Mouse (Mus musculus): Measurements from ENCODE around the gene Parp16. TPM values are rescaled to one million over a fixed set of nuclear protein-coding genes. Genes with fewer than 3 reads are reported as not detected.

Gene Parp16
- polyA plus RNA-seq (2015; fragmentation: Nextera tagmentation; extraction: Ambion mirVana), result 6.4 and 8.9 TPM in 2 replicates

DNA sequence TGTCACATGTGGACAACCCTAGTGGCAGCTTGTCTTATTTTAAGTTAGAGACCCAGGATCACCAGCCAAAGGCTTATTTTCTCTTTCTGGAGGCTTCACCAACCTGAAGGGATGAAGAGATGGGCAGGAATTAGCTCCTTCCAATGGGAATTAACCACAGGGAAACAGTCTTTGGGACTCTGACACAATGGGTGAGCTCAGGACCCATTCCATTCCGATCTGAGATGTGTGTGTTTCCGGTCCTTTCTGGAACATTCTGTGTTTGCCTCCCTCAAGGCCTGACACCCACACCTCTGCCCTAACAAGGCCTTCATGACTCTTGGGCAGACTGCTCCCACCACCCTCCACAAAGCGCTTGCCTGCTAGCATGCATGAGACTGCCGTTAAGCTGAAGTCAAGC lies at the start of gene Parp16:
TSS of gene Parp16 (plus strand) at position 301 of the 400 bp plus-strand sequence.
- ATAC-seq (ENCODE audit: low FRiP score), result no peak
- no peak within 1 kb of the TSS for H3K4me3 ChIP-seq (replicated peaks)
- no peaks in the 10 kb centered on the region for H3K9me3 ChIP-seq (replicated peaks)
- H3K36me3 ChIP-seq, result no peaks in the 10 kb centered on the region
- peak within 1 kb of the TSS; percentile 84 for H3K27ac ChIP-seq (replicated peaks)
- H3K4me1 ChIP-seq, result peaks cover 32% of the 10 kb centered on the region
- WGBS, result 85% methylated on average over 4 of the region's 4 CpGs
- H3K9ac ChIP-seq (replicated peaks), result 0 out of 2 replicates have a peak within 1 kb of the TSS, but pooled peaks have one; percentile 26
- H3K4me2 ChIP-seq, result peak within 1 kb of the TSS; percentile 17; the same call in 1 of the 2 replicates
- no peaks in the 10 kb centered on the region for H3K27me3 ChIP-seq (replicated peaks)

GRCm38 (mm10) chr9:65146001-65146400 lies 49.2 kb upstream of the Parp16 start:
- no peak overlapping the region for H3K4me3 ChIP-seq (replicated peaks)
- peaks cover 45% of the 10 kb centered on the region for H3K4me1 ChIP-seq
- no peaks in the 10 kb centered on the region for H3K9me3 ChIP-seq (replicated peaks)
- ATAC-seq (ENCODE audit: low FRiP score), result no peak
- no peak overlapping the region for H3K9ac ChIP-seq (replicated peaks)
- WGBS, result 34% methylated on average over 5 of the region's 5 CpGs
- H3K4me2 ChIP-seq, result no peak overlapping the region
- H3K27me3 ChIP-seq (replicated peaks), result no peaks in the 10 kb centered on the region
- H3K36me3 ChIP-seq, result peaks cover 22% of the 10 kb centered on the region
- peak overlapping the region; percentile 0; the same call in 1 of the 2 replicates for H3K27ac ChIP-seq (replicated peaks)

- no peak overlapping the region for H3K9ac ChIP-seq (replicated peaks)
- H3K4me3 ChIP-seq (replicated peaks), result no peak overlapping the region
- no peaks in the 10 kb centered on the region for H3K9me3 ChIP-seq (replicated peaks)
- WGBS, result 88% methylated on average over 7 of the region's 7 CpGs
- peaks cover 41% of the 10 kb centered on the region for H3K4me1 ChIP-seq
- no peak overlapping the region for H3K4me2 ChIP-seq
- H3K27ac ChIP-seq (replicated peaks), result no peak overlapping the region
- H3K36me3 ChIP-seq, result peaks cover 22% of the 10 kb centered on the region
- no peaks in the 10 kb centered on the region for H3K27me3 ChIP-seq (replicated peaks)
- no peak for ATAC-seq (ENCODE audit: low FRiP score)
These were observed 46.6 kb upstream of the Parp16 start for GRCm38 (mm10) chr9:65148507-65148906.

DNA sequence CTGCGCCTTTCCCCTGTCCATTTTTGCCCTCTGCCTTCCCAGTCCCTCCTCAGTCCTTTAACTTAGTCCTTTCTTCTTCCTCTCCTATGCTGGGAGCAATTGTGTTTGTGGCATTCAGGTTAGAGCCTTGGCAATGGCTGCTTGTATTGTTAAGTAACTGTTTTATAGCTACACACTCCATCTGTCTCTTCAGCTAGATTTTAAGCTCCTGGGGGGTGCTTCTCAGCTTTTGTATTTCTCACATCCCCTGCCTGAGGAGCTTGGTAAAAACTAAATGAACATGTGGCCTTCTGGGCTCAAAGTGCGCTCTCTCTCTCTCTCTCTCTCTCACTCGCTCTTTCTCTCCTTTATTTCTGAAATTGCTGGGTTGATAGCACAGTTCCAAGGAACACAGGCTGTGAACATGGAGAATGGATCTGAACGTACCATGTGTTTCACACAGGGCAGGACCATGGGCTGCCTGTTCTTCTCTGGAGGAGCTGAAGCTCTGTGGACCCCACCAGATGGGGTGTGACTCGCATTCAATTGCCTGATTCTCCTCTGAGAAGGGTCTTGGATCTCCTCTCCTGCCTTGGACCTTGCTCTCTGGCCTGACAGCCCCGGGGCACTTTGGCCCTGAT lies 42.3 kb upstream of the Parp16 start:
- 0 out of 2 replicates have a peak, but pooled peaks have one; percentile 11 for ATAC-seq (ENCODE audit: low FRiP score)
- Histone ChIP-seq H3K27me3 (replicated peaks) (no peaks in the 10 kb centered on the region), H3K4me2 (no peak overlapping the region), H3K27ac (replicated peaks) (peak overlapping the region; percentile 61), H3K4me1 (peaks cover 52% of the 10 kb centered on the region), H3K9me3 (replicated peaks) (no peaks in the 10 kb centered on the region), H3K9ac (replicated peaks) (peak overlapping the region; percentile 20; the same call in 1 of the 2 replicates), H3K36me3 (peaks cover 15% of the 10 kb centered on the region; the same call in 1 of the 2 replicates), H3K4me3 (replicated peaks) (no peak overlapping the region)
- 20% methylated on average over 6 of the region's 6 CpGs for WGBS

DNA sequence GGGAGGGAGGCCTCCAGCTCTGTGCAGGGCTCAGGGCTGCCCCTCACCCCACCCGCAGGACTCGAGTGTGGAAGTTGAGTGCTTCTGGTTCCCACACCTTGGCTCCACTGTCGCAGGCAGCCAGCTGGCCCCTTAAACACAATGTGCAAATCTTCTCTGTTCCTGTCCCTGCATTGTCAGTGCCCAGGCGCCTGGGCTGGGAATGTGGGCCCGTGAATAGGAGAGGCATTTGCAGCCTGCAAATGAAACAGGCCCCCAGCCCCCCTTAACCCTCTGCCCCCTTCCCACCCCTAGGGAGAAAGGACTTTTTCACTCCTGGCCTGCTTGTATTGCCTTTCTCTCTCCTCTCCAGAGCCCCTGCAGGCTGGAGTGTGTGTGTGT lies 41.8 kb upstream of the Parp16 start:
- H3K4me2 ChIP-seq, result no peak overlapping the region
- peak overlapping the region; percentile 61 for H3K27ac ChIP-seq (replicated peaks)
- peak overlapping the region; percentile 20; the same call in 1 of the 2 replicates for H3K9ac ChIP-seq (replicated peaks)
- H3K4me3 ChIP-seq (replicated peaks), result no peak overlapping the region
- H3K4me1 ChIP-seq, result peaks cover 50% of the 10 kb centered on the region
- WGBS, result 12% methylated on average over 5 of the region's 5 CpGs
- peak; percentile 48 for ATAC-seq (ENCODE audit: low FRiP score)
- H3K36me3 ChIP-seq, result peaks cover 11% of the 10 kb centered on the region; the same call in 1 of the 2 replicates
- H3K9me3 ChIP-seq (replicated peaks), result no peaks in the 10 kb centered on the region
- H3K27me3 ChIP-seq (replicated peaks), result no peaks in the 10 kb centered on the region

- ATAC-seq (ENCODE audit: low FRiP score), result no peak
- Histone ChIP-seq H3K4me3 (replicated peaks) (no peak overlapping the region), H3K27me3 (replicated peaks) (no peaks in the 10 kb centered on the region), H3K27ac (replicated peaks) (no peak overlapping the region), H3K4me1 (peaks cover 53% of the 10 kb centered on the region), H3K9ac (replicated peaks) (no peak overlapping the region), H3K36me3 (peaks cover 3% of the 10 kb centered on the region; the same call in 1 of the 2 replicates), H3K4me2 (no peak overlapping the region), H3K9me3 (replicated peaks) (no peaks in the 10 kb centered on the region)
- WGBS, result 69% methylated on average over 9 of the region's 9 CpGs
These were observed 40.3 kb upstream of the Parp16 start for GRCm38 (mm10) chr9:65154692-65155455.

GRCm38 (mm10) chr9:65156604-65157003 lies 38.5 kb upstream of the Parp16 start:
- WGBS, result 3% methylated on average over 8 of the region's 8 CpGs
- peak; percentile 37; the same call in 1 of the 2 replicates for ATAC-seq (ENCODE audit: low FRiP score)
- peak overlapping the region; percentile 23 for H3K4me2 ChIP-seq
- no peak overlapping the region for H3K4me3 ChIP-seq (replicated peaks)
- H3K9me3 ChIP-seq (replicated peaks), result no peaks in the 10 kb centered on the region
- H3K36me3 ChIP-seq, result no peaks in the 10 kb centered on the region
- H3K27me3 ChIP-seq (replicated peaks), result no peaks in the 10 kb centered on the region
- H3K4me1 ChIP-seq, result peaks cover 65% of the 10 kb centered on the region
- H3K27ac ChIP-seq (replicated peaks), result peak overlapping the region; percentile 45; the same call in 1 of the 2 replicates
- no peak overlapping the region for H3K9ac ChIP-seq (replicated peaks)

DNA sequence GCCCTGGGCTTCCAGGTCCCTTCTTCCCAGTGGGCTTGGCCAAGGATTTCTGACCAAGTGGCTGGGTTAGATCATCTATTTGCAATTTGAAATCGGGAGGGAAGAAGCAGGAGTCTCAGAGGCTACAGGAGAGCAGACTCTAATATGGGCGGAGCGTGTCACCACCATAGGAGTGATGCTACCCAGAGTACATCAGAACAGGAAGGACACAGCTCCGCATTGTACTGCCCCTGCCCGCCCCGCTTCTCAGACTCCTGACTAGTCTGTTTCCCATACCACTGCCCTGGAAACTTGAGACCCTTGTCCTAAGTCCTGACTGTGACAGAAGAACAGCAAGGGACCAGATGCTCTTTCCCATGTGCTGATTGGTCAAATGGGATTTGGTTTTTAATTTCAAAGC lies 37.5 kb upstream of the Parp16 start:
- no peak overlapping the region for H3K4me2 ChIP-seq
- no peaks in the 10 kb centered on the region for H3K9me3 ChIP-seq (replicated peaks)
- 61% methylated on average over 6 of the region's 6 CpGs for WGBS
- no peak overlapping the region for H3K4me3 ChIP-seq (replicated peaks)
- no peak overlapping the region for H3K9ac ChIP-seq (replicated peaks)
- no peaks in the 10 kb centered on the region for H3K27me3 ChIP-seq (replicated peaks)
- peaks cover 72% of the 10 kb centered on the region for H3K4me1 ChIP-seq
- ATAC-seq (ENCODE audit: low FRiP score), result no peak
- no peak overlapping the region; the same call in 1 of the 2 replicates for H3K27ac ChIP-seq (replicated peaks)
- H3K36me3 ChIP-seq, result no peaks in the 10 kb centered on the region

DNA sequence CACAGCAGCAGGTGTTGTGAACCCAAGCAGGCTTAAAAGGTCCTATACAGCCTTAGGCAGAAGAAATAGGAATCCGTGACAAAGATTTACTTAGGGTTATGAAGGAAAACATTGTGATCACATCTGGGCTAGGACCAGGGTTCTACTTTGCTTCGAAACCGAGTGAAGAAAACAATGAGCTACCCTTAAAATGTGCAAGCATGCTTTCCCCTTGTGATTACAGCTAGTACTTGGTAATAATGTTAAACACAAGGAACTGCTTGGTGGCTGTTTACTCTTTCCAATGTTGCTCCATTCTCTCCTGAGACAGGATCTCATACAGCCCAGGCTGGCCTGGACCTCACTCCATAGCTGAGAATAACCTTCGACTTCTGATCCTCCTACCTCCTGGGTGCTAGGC lies 34.0 kb upstream of the Parp16 start:
- Histone ChIP-seq H3K9me3 (replicated peaks) (no peaks in the 10 kb centered on the region), H3K27me3 (replicated peaks) (no peaks in the 10 kb centered on the region), H3K27ac (replicated peaks) (no peak overlapping the region), H3K36me3 (no peaks in the 10 kb centered on the region), H3K9ac (replicated peaks) (no peak overlapping the region), H3K4me1 (peaks cover 57% of the 10 kb centered on the region), H3K4me3 (replicated peaks) (no peak overlapping the region), H3K4me2 (no peak overlapping the region)
- ATAC-seq (ENCODE audit: low FRiP score), result no peak
- WGBS, result 23% methylated on average over 4 of the region's 4 CpGs

GRCm38 (mm10) chr9:65161881-65162280 lies 33.3 kb upstream of the Parp16 start:
- Histone ChIP-seq H3K9me3 (replicated peaks) (no peaks in the 10 kb centered on the region), H3K9ac (replicated peaks) (no peak overlapping the region), H3K36me3 (no peaks in the 10 kb centered on the region), H3K27me3 (replicated peaks) (no peaks in the 10 kb centered on the region), H3K4me1 (peaks cover 55% of the 10 kb centered on the region), H3K27ac (replicated peaks) (no peak overlapping the region), H3K4me3 (replicated peaks) (no peak overlapping the region), H3K4me2 (peak overlapping the region; percentile 80)
- ATAC-seq (ENCODE audit: low FRiP score), result no peak
- 15% methylated on average over 8 of the region's 8 CpGs for WGBS

GRCm38 (mm10) chr9:65162711-65163639 lies 32.2 kb upstream of the Parp16 start:
- H3K4me3 ChIP-seq (replicated peaks), result peak overlapping the region; percentile 46
- peaks cover 48% of the 10 kb centered on the region for H3K4me1 ChIP-seq
- no peaks in the 10 kb centered on the region for H3K9me3 ChIP-seq (replicated peaks)
- H3K27ac ChIP-seq (replicated peaks), result peak overlapping the region; percentile 73
- ATAC-seq (ENCODE audit: low FRiP score), result peak; percentile 75
- whole genome bisulfite sequencing, result 2% methylated on average over 60 of the region's 69 CpGs
- H3K36me3 ChIP-seq, result no peaks in the 10 kb centered on the region
- H3K27me3 ChIP-seq (replicated peaks), result no peaks in the 10 kb centered on the region
- peak overlapping the region; percentile 80 for H3K4me2 ChIP-seq
- H3K9ac ChIP-seq (replicated peaks), result peak overlapping the region; percentile 49

Data from neural tube, embryonic 15.5 days (tissue).